Mouse (Mus musculus) hindbrain, embryonic 15.5 days (tissue): ENCODE data around the gene Rhoh. TPM values are rescaled to one million over a fixed set of nuclear protein-coding genes. Genes with fewer than 3 reads are reported as not detected.

Experiments
- ATAC-seq: fragments of 200-750 bp; cut with Nextera tagmentation; 2 replicates; pipeline ENCODE4 v1.8.0; 2017; ENCODE audit warnings: low read depth, moderate number of reproducible peaks, moderate TSS enrichment; ENCODE audit not compliant: low FRiP score
- H3K27ac ChIP-seq: fragments of 300-500 bp; sonication (generic); replicated peaks from 2 replicates; pipeline ENCODE4 v1.5.1; 2015; ENCODE audit warnings: mild to moderate bottlenecking, inconsistent platforms
- H3K27me3 ChIP-seq: fragments of 300-500 bp; sonication (generic); 2 replicates; pipeline ENCODE4 v1.6.1; 2015; ENCODE audit warnings: control low read depth, inconsistent platforms
- H3K36me3 ChIP-seq: fragments of 300-500 bp; sonication (generic); 2 replicates; pipeline ENCODE4 v1.6.1; 2015; ENCODE audit warnings: control low read depth, inconsistent platforms
- H3K4me1 ChIP-seq: fragments of 300-500 bp; sonication (generic); replicated peaks from 2 replicates; pipeline ENCODE4 v1.6.1; 2015; ENCODE audit warnings: control low read depth, inconsistent platforms
- H3K4me2 ChIP-seq: fragments of 300-500 bp; sonication (generic); 2 replicates; pipeline ENCODE4 v1.6.1; 2015; ENCODE audit warnings: moderate library complexity, mild to moderate bottlenecking, inconsistent platforms
- H3K4me3 ChIP-seq: fragments of 300-500 bp; sonication (generic); 2 replicates; pipeline ENCODE4 v1.5.1; 2015; ENCODE audit warnings: mild to moderate bottlenecking, inconsistent platforms
- H3K9ac ChIP-seq: fragments of 300-500 bp; sonication (generic); 2 replicates; pipeline ENCODE4 v1.6.1; 2015; ENCODE audit warnings: inconsistent platforms
- H3K9me3 ChIP-seq: fragments of 300-500 bp; sonication (generic); 2 replicates; pipeline ENCODE4 v1.6.1; 2016; ENCODE audit warnings: control low read depth, inconsistent platforms
- WGBS: fragments of 180-500 bp; shearing (Covaris S2); methylation state at CpG from one replicate; pipeline ENCODE4 v1.1.7; 2015; 5-methylcytosine and 5-hydroxymethylcytosine counted together
- polyA plus RNA-seq: library from polyadenylated mRNA; unstranded; fragments of >200 nt; fragmentation: Nextera tagmentation; extraction: Ambion mirVana; gene quantifications from 2 replicates; pipeline ENCODE4 v1.2.1, GENCODE M21; 2015

Gene Rhoh
- 0.38 and 0.60 TPM in 2 replicates for polyA plus RNA-seq

- Histone ChIP-seq H3K9ac (no peak within 1 kb of the TSS), H3K4me3 (no peak within 1 kb of the TSS), H3K9me3 (no peaks in the 10 kb centered on the region), H3K36me3 (no peaks in the 10 kb centered on the region), H3K4me2 (no peak within 1 kb of the TSS), H3K27ac (no peak within 1 kb of the TSS), H3K4me1 (no peaks in the 10 kb centered on the region), H3K27me3 (no peaks in the 10 kb centered on the region)
- ATAC-seq = no peak
- WGBS = 81% methylated on average over 10 of the region's 10 CpGs
These were observed at the start of gene Rhoh for GRCm38 (mm10) chr5:65861154-65861944. Rhoh (plus strand) TSS chr5:65861213.

GRCm38 (mm10) chr5:65823601-65824133 is 37.3 kb upstream of the Rhoh start:
- ATAC-seq = 0 out of 2 replicates have a peak, but pooled peaks have one; percentile 19
- Histone ChIP-seq H3K27me3 (no peaks in the 10 kb centered on the region), H3K9ac (no peak overlapping the region), H3K4me2 (no peak overlapping the region), H3K27ac (no peak overlapping the region), H3K36me3 (peaks cover 34% of the 10 kb centered on the region), H3K4me3 (no peak overlapping the region), H3K9me3 (no peaks in the 10 kb centered on the region), H3K4me1 (no peaks in the 10 kb centered on the region)
- WGBS = 78% methylated on average over 5 of the region's 5 CpGs

GRCm38 (mm10) chr5:65826476-65826875 is 34.5 kb upstream of the Rhoh start:
- ATAC-seq = no peak
- H3K4me2 ChIP-seq = no peak overlapping the region
- no peak overlapping the region for H3K4me3 ChIP-seq
- H3K27ac ChIP-seq = no peak overlapping the region
- H3K4me1 ChIP-seq = no peaks in the 10 kb centered on the region
- H3K9ac ChIP-seq = no peak overlapping the region
- no peaks in the 10 kb centered on the region for H3K9me3 ChIP-seq
- H3K27me3 ChIP-seq = no peaks in the 10 kb centered on the region
- peaks cover 28% of the 10 kb centered on the region for H3K36me3 ChIP-seq
- 97% methylated on average over 4 of the region's 4 CpGs for WGBS

- 87% methylated on average over 8 of the region's 8 CpGs for WGBS
- no peaks in the 10 kb centered on the region for H3K9me3 ChIP-seq
- H3K27ac ChIP-seq = no peak overlapping the region
- no peak overlapping the region for H3K9ac ChIP-seq
- no peak for ATAC-seq
- peaks cover 23% of the 10 kb centered on the region for H3K36me3 ChIP-seq
- no peak overlapping the region for H3K4me3 ChIP-seq
- no peaks in the 10 kb centered on the region for H3K4me1 ChIP-seq
- H3K27me3 ChIP-seq = no peaks in the 10 kb centered on the region
- no peak overlapping the region for H3K4me2 ChIP-seq
These were observed 33.9 kb upstream of the Rhoh start for GRCm38 (mm10) chr5:65827102-65827501.

GRCm38 (mm10) chr5:65828261-65828660 is 32.8 kb upstream of the Rhoh start:
- H3K27me3 ChIP-seq = no peaks in the 10 kb centered on the region
- ATAC-seq = no peak
- peaks cover 16% of the 10 kb centered on the region for H3K36me3 ChIP-seq
- WGBS = 95% methylated on average over 5 of the region's 5 CpGs
- no peak overlapping the region for H3K4me3 ChIP-seq
- H3K9me3 ChIP-seq = no peaks in the 10 kb centered on the region
- no peak overlapping the region for H3K4me2 ChIP-seq
- H3K27ac ChIP-seq = no peak overlapping the region
- no peak overlapping the region for H3K9ac ChIP-seq
- no peaks in the 10 kb centered on the region for H3K4me1 ChIP-seq

GRCm38 (mm10) chr5:65829059-65829458 is 32.0 kb upstream of the Rhoh start:
- H3K9me3 ChIP-seq = no peaks in the 10 kb centered on the region
- WGBS = 84% methylated on average over 2 of the region's 2 CpGs
- no peaks in the 10 kb centered on the region for H3K27me3 ChIP-seq
- peaks cover 16% of the 10 kb centered on the region for H3K36me3 ChIP-seq
- H3K4me1 ChIP-seq = no peaks in the 10 kb centered on the region
- no peak overlapping the region for H3K4me2 ChIP-seq
- no peak for ATAC-seq
- H3K4me3 ChIP-seq = no peak overlapping the region
- H3K9ac ChIP-seq = no peak overlapping the region
- no peak overlapping the region for H3K27ac ChIP-seq

GRCm38 (mm10) chr5:65831917-65832618 is 28.9 kb upstream of the Rhoh start:
- Histone ChIP-seq H3K27me3 (no peaks in the 10 kb centered on the region), H3K9ac (no peak overlapping the region), H3K4me2 (no peak overlapping the region), H3K36me3 (peaks cover 2% of the 10 kb centered on the region; the same call in 1 of the 2 replicates), H3K4me1 (no peaks in the 10 kb centered on the region), H3K9me3 (no peaks in the 10 kb centered on the region), H3K27ac (no peak overlapping the region), H3K4me3 (no peak overlapping the region)
- no peak for ATAC-seq
- 85% methylated on average over 11 of the region's 11 CpGs for WGBS

- Histone ChIP-seq H3K9ac (no peak overlapping the region), H3K4me3 (no peak overlapping the region), H3K9me3 (no peaks in the 10 kb centered on the region), H3K4me1 (no peaks in the 10 kb centered on the region), H3K36me3 (no peaks in the 10 kb centered on the region), H3K4me2 (no peak overlapping the region), H3K27ac (no peak overlapping the region), H3K27me3 (no peaks in the 10 kb centered on the region)
- no peak for ATAC-seq
- 83% methylated on average over 3 of the region's 3 CpGs for WGBS
These were observed 27.9 kb upstream of the Rhoh start for GRCm38 (mm10) chr5:65833092-65833491.

- Histone ChIP-seq H3K4me2 (no peak overlapping the region), H3K36me3 (no peaks in the 10 kb centered on the region), H3K4me3 (no peak overlapping the region), H3K9ac (no peak overlapping the region), H3K9me3 (no peaks in the 10 kb centered on the region), H3K27me3 (no peaks in the 10 kb centered on the region), H3K27ac (no peak overlapping the region), H3K4me1 (no peaks in the 10 kb centered on the region)
- no peak for ATAC-seq
- WGBS = 95% methylated on average over 8 of the region's 8 CpGs
These were observed 27.1 kb upstream of the Rhoh start for GRCm38 (mm10) chr5:65833766-65834498.

- Histone ChIP-seq H3K9me3 (no peaks in the 10 kb centered on the region), H3K9ac (no peak overlapping the region), H3K4me2 (no peak overlapping the region), H3K27me3 (no peaks in the 10 kb centered on the region), H3K36me3 (no peaks in the 10 kb centered on the region), H3K4me1 (no peaks in the 10 kb centered on the region), H3K27ac (no peak overlapping the region), H3K4me3 (no peak overlapping the region)
- no peak for ATAC-seq
- WGBS = 76% methylated on average over 6 of the region's 6 CpGs
These were observed 23.0 kb upstream of the Rhoh start for GRCm38 (mm10) chr5:65838053-65838452.

GRCm38 (mm10) chr5:65842947-65843346 is 18.1 kb upstream of the Rhoh start:
- no peak overlapping the region for H3K9ac ChIP-seq
- 92% methylated on average over 7 of the region's 7 CpGs for WGBS
- H3K9me3 ChIP-seq = no peaks in the 10 kb centered on the region
- H3K27ac ChIP-seq = no peak overlapping the region
- H3K4me1 ChIP-seq = no peaks in the 10 kb centered on the region
- no peaks in the 10 kb centered on the region for H3K27me3 ChIP-seq
- no peak overlapping the region for H3K4me2 ChIP-seq
- ATAC-seq = no peak
- H3K4me3 ChIP-seq = no peak overlapping the region
- H3K36me3 ChIP-seq = no peaks in the 10 kb centered on the region

- WGBS = 86% methylated on average over 8 of the region's 8 CpGs
- ATAC-seq = no peak
- H3K4me1 ChIP-seq = no peaks in the 10 kb centered on the region
- H3K9me3 ChIP-seq = no peaks in the 10 kb centered on the region
- no peak overlapping the region for H3K4me2 ChIP-seq
- no peak overlapping the region for H3K4me3 ChIP-seq
- H3K36me3 ChIP-seq = no peaks in the 10 kb centered on the region
- H3K27me3 ChIP-seq = no peaks in the 10 kb centered on the region
- no peak overlapping the region for H3K27ac ChIP-seq
- no peak overlapping the region for H3K9ac ChIP-seq
These were observed 14.5 kb upstream of the Rhoh start for GRCm38 (mm10) chr5:65846534-65846933.
